Mouse (Mus musculus) spleen, postnatal 36 days (tissue): ENCODE data around the gene Gpd1.

Experiments
- DNase-seq, 2 experiments: peaks; one replicate each; pipeline ENCODE4 v3.0.0; 2022; ENCODE audit warnings: low spot score in 2 of 2, mixed read lengths in 1 of 2

Gpd1 gene

DNA sequence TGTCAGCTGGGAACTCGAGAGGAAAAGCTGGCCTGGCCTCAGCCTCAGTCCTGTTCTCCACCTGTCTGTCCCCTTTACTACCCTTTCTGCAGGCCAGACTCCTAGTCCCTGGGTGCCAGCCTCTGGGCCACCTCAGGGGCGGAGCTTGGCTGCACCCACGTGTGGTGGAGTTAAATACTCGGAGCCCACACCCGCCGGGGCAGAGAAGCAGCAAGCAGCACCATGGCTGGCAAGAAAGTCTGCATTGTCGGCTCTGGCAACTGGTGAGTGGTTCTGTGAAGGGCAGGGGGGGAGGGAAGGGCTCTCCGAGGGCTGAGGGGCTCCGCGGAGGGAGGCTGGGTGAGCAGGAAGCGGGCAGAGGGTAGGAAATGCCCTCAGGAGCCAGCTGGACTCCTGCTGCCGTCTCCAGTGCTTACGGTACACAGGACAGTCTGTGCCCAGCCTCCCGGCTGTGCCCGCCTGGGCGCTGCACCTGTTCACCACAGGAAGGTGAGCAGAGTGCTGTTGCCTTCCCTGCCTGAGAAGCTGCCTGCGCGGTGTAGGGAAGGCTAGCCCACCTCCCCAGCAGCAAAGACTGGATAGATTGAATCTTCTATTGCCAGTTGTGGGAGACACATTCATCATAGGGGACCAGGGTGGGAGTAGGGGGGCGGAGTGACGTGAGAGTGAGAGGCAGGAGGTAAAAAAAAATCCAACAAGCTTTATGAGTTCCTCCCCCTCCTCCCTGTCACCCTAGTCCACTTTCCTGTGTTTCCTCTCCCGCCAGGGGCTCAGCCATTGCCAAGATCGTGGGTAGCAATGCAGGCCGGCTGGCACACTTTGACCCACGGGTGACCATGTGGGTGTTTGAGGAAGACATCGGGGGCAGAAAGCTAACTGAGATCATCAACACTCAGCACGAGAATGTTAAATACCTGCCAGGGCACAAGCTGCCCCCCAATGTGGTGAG lies at the start of gene Gpd1:
TSS of gene Gpd1 (plus strand) at position 130 of the 949 bp plus-strand sequence.
- no peak for DNase-seq

DNA sequence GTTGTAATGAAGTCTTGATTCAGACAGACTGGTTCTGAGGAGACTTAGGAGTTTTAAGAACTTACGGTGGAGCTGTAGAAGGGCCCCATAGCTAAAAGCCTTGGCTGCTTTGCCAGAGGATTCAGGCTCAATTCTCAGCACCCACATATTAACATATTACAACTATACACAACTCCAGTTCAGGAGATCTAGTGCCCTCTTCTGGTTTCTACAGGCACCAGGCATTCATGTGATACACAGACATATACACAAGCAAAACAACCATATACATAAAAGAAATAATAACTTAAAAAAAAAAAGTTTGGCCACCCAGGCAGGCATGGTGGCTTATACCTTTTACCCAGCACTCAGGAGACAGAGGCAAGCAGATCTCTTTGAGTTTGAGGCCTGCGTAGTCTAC lies 49.8 kb upstream of the Gpd1 start:
- DNase-seq, result no peak

- DNase-seq, result peak; percentile 54
Measured at GRCm38 (mm10) chr15:99668881-99669280, 48.4 kb upstream of the Gpd1 start.

GRCm38 (mm10) chr15:99669392-99669791 lies 47.9 kb upstream of the Gpd1 start:
- no peak for DNase-seq

DNA sequence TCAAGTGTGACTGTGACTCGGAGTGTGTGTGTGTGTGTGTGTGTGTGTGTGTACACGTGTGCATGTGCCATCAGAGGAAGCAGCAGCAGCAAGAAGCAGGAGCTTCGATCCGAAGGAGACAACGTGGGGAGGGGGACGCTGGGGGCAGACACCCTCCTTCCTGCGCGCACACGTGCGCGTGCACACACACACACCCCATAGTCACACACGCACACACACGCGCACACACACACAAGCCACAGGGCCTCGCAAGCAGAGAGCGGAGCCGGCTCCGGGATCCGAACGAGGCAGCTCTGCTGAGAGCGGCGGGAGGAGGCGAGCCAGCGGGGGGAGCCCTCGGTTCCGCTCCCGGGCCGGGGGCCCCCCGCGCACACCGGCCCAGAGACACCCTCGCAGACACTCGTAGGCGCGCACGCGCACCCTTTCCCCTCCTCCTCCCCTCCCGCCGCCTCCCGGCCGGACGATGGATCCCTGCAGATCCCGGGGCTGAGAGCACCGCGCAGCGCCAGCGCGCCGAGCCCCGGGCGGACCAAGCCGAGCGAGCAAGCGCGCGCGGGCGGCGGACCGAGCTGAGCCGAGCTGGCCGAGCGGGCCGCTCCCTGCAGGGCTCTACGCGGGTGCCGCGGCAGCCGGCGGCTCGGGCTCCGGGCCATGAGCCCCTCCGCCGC lies 47.0 kb upstream of the Gpd1 start, which contains the start of gene Asic1:
TSS of gene Asic1 (plus strand) at position 215 of the 668 bp plus-strand sequence.
- DNase-seq, result no peak

DNA sequence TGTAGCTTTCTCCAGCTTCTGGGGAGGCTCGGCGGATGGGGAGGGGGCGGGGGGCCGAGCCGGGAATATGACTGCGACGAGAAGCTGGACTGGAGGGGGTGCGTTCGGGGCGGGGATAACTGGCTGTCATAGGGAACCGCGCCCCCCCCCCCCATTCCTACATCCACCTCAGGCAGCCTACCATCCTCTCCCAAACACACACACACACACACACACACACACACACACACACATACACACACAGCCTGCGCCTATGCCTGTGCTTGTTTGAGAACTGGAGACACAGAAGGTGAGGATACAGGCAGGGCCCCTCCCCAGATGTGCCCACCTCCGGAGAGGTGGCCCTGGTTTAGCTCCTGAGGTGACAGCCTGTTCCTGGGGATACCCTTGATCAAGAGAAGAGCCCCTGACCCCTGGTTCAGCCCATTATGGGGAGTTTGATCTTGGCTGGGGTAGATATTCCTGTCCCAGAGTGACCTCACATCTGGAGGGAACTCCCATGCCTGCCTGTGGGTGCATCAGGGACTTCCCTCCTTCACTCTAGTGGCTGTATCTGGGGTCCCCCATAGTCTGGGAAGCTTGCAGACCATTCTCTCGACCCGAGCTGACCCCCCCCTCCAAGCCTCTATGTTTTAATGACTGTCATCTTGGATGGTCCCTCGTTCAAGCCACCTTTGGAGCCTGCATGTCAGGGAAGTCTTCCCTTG lies 46.2 kb upstream of the Gpd1 start:
- DNase-seq, result no peak

DNA sequence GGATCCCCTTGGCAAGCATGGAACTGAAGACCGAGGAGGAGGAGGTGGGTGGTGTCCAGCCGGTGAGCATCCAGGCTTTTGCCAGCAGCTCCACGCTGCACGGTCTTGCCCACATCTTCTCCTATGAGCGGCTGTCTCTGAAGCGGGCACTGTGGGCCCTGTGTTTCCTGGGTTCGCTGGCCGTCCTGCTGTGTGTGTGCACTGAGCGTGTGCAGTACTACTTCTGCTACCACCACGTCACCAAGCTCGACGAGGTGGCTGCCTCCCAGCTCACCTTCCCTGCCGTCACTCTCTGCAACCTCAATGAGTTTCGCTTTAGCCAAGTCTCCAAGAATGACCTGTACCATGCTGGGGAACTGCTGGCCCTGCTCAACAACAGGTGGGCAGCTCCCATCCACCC lies 45.5 kb upstream of the Gpd1 start:
- no peak for DNase-seq

GRCm38 (mm10) chr15:99674866-99675265 lies 42.4 kb upstream of the Gpd1 start:
- DNase-seq, result no peak

DNA sequence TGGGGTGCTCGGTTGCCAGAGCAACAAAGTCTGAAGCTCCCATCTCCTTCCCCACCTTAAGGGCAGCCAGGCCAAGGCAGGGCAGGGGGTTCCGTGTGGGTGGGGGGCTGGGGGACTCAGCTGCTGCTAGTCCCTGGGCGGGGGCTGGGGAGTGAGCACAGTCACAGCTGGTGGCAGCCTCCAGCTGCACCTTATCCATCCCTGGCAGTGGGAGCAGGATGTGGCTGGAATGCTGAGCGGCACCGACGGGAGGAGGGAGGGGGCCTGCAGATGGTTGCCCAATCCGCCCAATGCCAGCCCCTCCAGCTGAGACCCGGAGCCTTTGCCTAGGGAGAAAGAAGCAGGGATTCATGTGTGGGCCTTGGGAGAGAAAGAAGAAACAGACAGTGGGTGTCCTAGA lies 40.2 kb upstream of the Gpd1 start:
- DNase-seq, result no peak

DNA sequence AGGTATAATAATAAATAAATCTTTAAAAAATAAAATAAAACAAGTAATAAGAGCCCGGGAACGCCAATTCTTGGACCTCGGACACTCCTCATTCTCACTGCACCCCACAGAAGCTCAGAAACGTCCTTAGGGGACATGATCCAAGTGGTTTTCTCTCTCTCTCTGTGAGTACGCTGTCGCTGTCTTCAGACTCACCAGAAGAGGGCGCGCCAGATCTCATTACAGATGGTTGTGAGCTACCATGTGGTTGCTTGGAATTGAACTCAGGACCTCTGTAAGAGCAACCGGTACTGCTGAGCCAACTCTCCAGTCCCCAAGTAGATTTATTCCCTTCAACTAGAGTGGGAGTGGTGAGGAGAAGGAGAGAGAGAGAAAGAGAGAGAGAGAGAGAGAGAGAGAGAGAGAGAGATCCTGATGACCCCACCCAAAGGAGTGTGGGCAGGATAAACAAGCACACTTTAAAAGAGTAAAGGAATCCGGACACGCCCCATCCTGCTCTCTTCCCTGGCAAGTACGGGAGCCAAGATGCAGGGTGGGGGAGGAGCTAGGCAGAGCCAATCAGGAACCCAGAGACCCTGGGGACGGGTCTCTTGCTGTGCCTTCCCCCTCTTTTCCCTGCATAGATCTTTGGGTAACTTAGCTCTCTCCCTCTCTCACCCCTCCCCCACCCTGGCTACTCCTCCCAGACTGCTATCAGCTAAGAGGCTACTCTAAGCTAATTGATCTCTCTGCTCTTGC lies 39.1 kb upstream of the Gpd1 start:
- no peak for DNase-seq

GRCm38 (mm10) chr15:99679008-99679407 lies 38.3 kb upstream of the Gpd1 start:
- no peak for DNase-seq

DNA sequence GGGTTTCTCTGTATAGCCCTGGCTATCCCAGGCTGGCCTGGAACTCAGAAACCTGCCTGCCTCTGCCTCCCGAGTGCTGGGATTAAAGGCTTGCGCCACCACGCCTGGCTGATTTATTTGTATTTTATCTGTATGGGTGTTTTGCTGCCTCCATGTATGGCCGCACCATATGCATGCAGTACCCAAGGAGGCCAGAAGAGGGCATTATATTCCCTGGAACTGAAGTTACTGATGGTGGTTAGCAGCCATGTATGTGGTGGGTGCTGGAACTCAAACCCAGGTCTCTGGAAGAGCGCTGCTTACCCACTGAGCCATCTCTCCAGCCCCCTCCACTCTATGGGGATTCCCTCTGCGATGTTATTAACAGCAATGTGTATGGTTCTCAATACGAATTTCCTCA lies 34.4 kb upstream of the Gpd1 start:
- DNase-seq, result no peak

- DNase-seq, result no peak
Measured at GRCm38 (mm10) chr15:99684156-99684555, 33.2 kb upstream of the Gpd1 start.

DNA sequence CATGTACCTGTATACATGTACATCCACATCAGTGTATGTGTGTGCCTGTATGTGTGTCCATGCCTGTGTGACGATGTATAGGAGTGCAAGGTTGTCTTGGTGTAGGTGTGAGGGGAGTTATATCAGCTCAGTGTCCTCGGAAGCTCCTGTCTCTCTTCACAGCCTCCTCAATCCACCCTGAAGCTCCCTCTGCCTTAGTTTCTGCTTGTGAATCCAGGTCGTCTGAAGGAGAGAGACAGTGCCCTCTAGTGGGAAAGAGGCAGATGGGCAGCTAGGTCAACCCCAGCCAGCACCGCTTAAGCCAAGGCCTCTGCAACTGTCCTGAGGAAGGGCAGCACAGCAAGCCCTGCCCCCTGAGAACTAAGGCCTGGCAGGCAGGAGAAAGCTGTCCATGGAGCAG lies 28.6 kb upstream of the Gpd1 start:
- DNase-seq, result peak in 1 of 2 experiments; percentile 22

GRCm38 (mm10) chr15:99690924-99691323 lies 26.4 kb upstream of the Gpd1 start:
- no peak for DNase-seq

- DNase-seq, result no peak
Measured at GRCm38 (mm10) chr15:99691976-99692375, 25.3 kb upstream of the Gpd1 start.

GRCm38 (mm10) chr15:99697309-99697708 lies 20.0 kb upstream of the Gpd1 start:
- DNase-seq, result no peak

DNA sequence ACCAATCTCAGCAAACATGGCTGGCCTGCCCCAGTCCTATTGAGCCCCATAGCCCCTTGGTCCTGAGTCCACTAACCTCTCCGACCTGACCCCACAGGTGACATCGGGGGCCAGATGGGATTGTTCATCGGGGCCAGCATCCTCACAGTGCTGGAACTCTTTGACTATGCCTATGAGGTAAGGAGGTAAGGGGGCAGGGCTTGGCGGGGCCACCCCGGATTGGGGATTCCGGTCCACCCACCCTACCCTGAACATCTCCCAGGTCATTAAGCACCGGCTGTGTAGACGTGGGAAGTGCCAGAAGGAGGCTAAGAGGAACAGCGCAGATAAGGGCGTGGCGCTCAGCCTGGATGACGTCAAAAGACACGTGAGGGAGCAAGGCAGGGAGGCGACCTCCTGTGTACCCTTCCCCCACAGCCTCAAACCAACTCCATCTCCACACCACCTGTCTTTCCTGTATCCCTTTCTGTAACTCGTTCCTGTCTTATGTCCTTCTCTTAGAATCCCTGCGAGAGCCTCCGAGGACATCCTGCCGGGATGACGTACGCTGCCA lies 18.7 kb upstream of the Gpd1 start:
- DNase-seq, result no peak

DNA sequence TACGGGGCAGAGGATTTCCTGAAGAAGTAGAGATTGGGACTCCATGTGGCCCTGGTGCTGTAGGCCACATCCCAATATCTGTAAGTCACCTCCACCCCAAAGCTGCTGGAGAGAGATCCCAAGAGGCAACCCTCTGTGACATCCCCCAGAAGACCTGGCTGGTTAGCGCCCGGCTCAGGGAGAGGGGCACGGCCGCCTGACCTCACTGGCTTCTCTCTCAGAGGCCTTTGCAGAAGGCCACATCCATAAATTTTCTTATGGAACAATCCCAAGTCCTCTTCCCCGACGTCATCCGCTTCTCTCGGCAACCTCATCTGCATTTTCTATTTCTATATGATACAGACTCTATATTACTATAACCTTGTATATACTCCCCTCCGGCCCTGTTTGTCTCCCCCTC lies 17.6 kb upstream of the Gpd1 start:
- DNase-seq, result no peak

GRCm38 (mm10) chr15:99700219-99701106 lies 16.9 kb upstream of the Gpd1 start:
- DNase-seq, result no peak
